Mouse (Mus musculus) forebrain, embryonic 13.5 days (tissue): Measurements from ENCODE around the gene Zfand3. TPM values are rescaled to one million over a fixed set of nuclear protein-coding genes. Genes with fewer than 3 reads are reported as not detected.

Experiments
- ATAC-seq: fragments of 200-750 bp; cut with Nextera tagmentation; 2 replicates; pipeline ENCODE4 v1.8.0; 2017
- H3K27ac ChIP-seq: fragments of 300-500 bp; sonication (generic); 2 replicates; pipeline ENCODE4 v1.5.1; 2015; ENCODE audit warnings: inconsistent platforms, mild to moderate bottlenecking, moderate library complexity
- H3K27me3 ChIP-seq: fragments of 300-500 bp; sonication (generic); 2 replicates; pipeline ENCODE4 v1.6.1; 2015; ENCODE audit warnings: mild to moderate bottlenecking, inconsistent platforms
- H3K36me3 ChIP-seq: fragments of 300-500 bp; sonication (generic); 2 replicates; pipeline ENCODE4 v1.6.1; 2015; ENCODE audit warnings: mild to moderate bottlenecking, inconsistent platforms; ENCODE audit not compliant: poor library complexity, severe bottlenecking
- H3K4me1 ChIP-seq: fragments of 300-500 bp; sonication (generic); 2 replicates; pipeline ENCODE4 v1.6.1; 2015; ENCODE audit warnings: inconsistent platforms
- H3K4me2 ChIP-seq: fragments of 300-500 bp; sonication (generic); 2 replicates; pipeline ENCODE4 v1.6.1; 2015; ENCODE audit warnings: inconsistent platforms, mild to moderate bottlenecking, moderate library complexity
- H3K4me3 ChIP-seq: fragments of 300-500 bp; sonication (generic); 2 replicates; pipeline ENCODE4 v1.5.1; 2015; ENCODE audit warnings: mild to moderate bottlenecking, inconsistent platforms
- H3K9ac ChIP-seq: fragments of 300-500 bp; sonication (generic); 2 replicates; pipeline ENCODE4 v1.6.1; 2015; ENCODE audit warnings: mild to moderate bottlenecking, inconsistent platforms
- H3K9me3 ChIP-seq: fragments of 300-500 bp; sonication (generic); replicated peaks from 2 replicates; pipeline ENCODE4 v1.6.1; 2016; ENCODE audit warnings: inconsistent platforms
- WGBS: fragments of 180-500 bp; shearing (Covaris S2); methylation state at CpG from one replicate; pipeline ENCODE4 v1.1.7; 2015; 5-methylcytosine and 5-hydroxymethylcytosine counted together
- polyA plus RNA-seq: library from polyadenylated mRNA; unstranded; fragments of >200 nt; fragmentation: Nextera tagmentation; extraction: Ambion mirVana; gene quantifications from 2 replicates; pipeline ENCODE4 v1.2.1, GENCODE M21; 2015

The Zfand3 gene
- polyA plus RNA-seq, 1 experiment from 2014 or later = 63.3 TPM

GRCm38 (mm10) chr17:30032796-30033195 lies 28.3 kb downstream of the Zfand3 start:
- H3K4me3 ChIP-seq = no peak overlapping the region
- ATAC-seq = no peak
- 96% methylated on average over 4 of the region's 4 CpGs for WGBS

DNA sequence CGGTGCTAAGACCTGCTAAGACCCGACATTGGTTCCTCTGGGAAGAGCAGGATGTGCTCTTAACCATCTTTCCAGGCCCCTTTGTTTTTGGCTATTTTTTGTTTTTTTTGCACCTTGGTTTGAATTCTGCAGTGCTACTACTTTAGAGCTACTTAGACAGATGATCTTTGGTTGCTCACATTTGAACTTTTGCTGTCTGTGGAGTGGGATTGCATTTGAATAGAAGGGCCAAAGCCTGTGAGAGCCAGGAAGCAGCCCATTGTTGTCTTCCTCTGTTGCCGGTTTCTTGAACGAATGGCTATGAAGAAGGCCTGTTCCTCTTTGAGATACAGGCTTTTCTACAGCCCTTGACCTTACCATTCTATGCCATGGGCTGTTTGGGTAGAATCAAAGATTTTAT lies 29.5 kb downstream of the Zfand3 start:
- Histone ChIP-seq H3K4me2 (no peak overlapping the region), H3K9ac (no peak overlapping the region), H3K4me3 (no peak overlapping the region), H3K27me3 (no peaks in the 10 kb centered on the region), H3K36me3 (no peaks in the 10 kb centered on the region), H3K4me1 (peaks cover 24% of the 10 kb centered on the region), H3K9me3 (no peaks in the 10 kb centered on the region), H3K27ac (no peak overlapping the region)
- 68% methylated on average over 4 of the region's 4 CpGs for WGBS
- ATAC-seq = no peak

More at GRCm38 (mm10) chr17:30032796-30033195, 28.3 kb downstream of the Zfand3 start:
- no peaks in the 10 kb centered on the region for H3K9me3 ChIP-seq
- no peak overlapping the region for H3K9ac ChIP-seq
- no peak overlapping the region for H3K4me2 ChIP-seq
- H3K36me3 ChIP-seq = no peaks in the 10 kb centered on the region
- H3K27ac ChIP-seq = no peak overlapping the region
- H3K27me3 ChIP-seq = no peaks in the 10 kb centered on the region
- H3K4me1 ChIP-seq = peaks cover 33% of the 10 kb centered on the region

- Histone ChIP-seq H3K4me3 (no peak overlapping the region), H3K4me2 (no peak overlapping the region), H3K9me3 (no peaks in the 10 kb centered on the region), H3K4me1 (peaks cover 11% of the 10 kb centered on the region), H3K36me3 (no peaks in the 10 kb centered on the region), H3K9ac (no peak overlapping the region), H3K27ac (no peak overlapping the region), H3K27me3 (no peaks in the 10 kb centered on the region)
- WGBS = 76% methylated on average over 4 of the region's 4 CpGs
- ATAC-seq = no peak
Observed at GRCm38 (mm10) chr17:30035216-30036005, 30.9 kb downstream of the Zfand3 start.

- no peak for ATAC-seq
- no peak overlapping the region for H3K4me2 ChIP-seq
- H3K36me3 ChIP-seq = no peaks in the 10 kb centered on the region
- peaks cover 23% of the 10 kb centered on the region for H3K4me1 ChIP-seq
- H3K27ac ChIP-seq = no peak overlapping the region
- no peak overlapping the region for H3K9ac ChIP-seq
- no peaks in the 10 kb centered on the region for H3K27me3 ChIP-seq
- H3K9me3 ChIP-seq = no peaks in the 10 kb centered on the region
- WGBS = 85% methylated on average over 7 of the region's 7 CpGs
- no peak overlapping the region for H3K4me3 ChIP-seq
Observed at GRCm38 (mm10) chr17:30043163-30043822, 38.8 kb downstream of the Zfand3 start.

DNA sequence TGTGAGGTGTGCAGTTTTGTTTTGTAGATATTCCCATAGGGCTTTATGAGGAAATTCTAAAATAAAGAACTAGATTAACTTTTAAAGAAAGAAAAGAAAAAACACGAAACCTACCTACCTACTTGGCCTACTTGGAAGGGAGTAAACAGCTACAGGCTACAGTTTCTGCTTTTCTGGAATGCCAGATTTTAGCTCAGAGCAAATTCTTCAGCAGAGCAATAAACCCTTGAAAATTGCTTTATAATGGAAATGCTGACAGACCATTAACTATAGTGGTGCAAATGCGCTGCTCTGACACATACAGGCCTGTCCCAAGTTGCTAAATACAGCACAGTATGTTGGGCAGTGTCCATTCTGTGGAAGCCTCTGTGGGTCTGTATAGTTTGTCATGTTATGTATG lies 40.6 kb downstream of the Zfand3 start:
- Histone ChIP-seq H3K4me1 (peaks cover 20% of the 10 kb centered on the region), H3K36me3 (no peaks in the 10 kb centered on the region), H3K27me3 (no peaks in the 10 kb centered on the region), H3K9ac (no peak overlapping the region), H3K9me3 (no peaks in the 10 kb centered on the region), H3K4me2 (no peak overlapping the region), H3K27ac (no peak overlapping the region), H3K4me3 (no peak overlapping the region)
- ATAC-seq = no peak
- 58% methylated on average over 2 of the region's 2 CpGs for WGBS

DNA sequence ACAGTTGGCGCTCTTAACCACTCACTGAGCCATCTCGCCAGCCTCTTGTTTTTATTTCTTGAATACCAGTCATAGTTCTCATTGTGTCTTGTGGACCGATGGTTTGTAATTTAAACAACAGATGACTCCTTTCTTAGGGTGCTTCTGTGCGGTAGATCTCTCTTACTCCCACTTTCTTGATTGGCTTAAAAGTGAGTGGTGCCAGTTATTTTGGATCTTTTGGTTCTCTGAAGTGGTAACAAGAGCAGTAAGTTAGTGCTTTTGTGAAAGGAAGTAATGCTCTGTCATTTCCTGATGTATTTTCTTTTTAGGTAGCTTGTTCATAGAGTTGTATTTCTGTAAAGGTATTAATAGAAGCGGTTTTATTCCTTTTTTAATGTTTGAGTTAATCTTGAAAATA lies 42.1 kb downstream of the Zfand3 start:
- Histone ChIP-seq H3K4me1 (peaks cover 26% of the 10 kb centered on the region), H3K27ac (no peak overlapping the region), H3K9ac (no peak overlapping the region), H3K9me3 (no peaks in the 10 kb centered on the region), H3K27me3 (no peaks in the 10 kb centered on the region), H3K4me3 (no peak overlapping the region), H3K4me2 (no peak overlapping the region), H3K36me3 (no peaks in the 10 kb centered on the region)
- ATAC-seq = no peak
- 96% methylated on average over 5 of the region's 5 CpGs for WGBS

DNA sequence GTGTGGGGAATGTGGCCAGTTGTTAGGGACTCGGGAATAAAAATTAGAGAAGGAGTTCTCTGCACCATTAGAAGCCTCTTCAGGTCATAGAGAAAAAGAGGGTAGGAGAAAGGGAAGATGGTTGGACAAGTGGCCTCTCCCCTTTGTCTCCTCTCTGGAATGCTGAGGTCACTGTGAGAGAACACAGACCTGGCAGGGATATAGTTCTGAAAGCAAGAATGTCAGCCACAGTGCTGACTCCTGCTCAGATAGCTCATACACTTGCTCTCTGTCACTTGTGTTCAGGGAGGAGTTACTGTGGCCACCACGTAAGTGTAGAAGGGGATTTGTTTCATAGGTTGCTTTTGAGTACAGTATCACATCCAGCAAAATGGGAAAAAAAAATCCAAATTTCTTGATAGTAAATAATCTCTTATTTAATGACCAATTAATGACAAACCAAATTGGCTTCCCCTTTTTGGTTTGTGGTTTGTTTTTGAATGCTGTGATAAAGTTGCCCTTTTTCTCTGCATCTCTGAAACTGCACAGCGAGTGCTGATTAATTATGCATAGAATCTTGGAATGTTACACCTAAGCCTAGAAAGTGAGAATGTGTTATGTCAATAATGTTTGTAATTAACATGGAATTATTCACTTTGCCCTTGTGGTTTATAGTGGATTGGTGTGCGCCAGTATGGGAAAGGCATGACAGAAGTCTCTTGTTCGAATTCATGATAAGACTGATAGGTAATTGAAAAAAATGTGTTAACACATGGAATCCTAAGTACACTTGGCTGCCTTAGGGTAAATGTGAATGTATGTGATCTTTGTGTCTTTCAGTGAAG lies 47.2 kb downstream of the Zfand3 start:
- WGBS = 69% methylated on average over 5 of the region's 5 CpGs
- no peak overlapping the region; the same call in 1 of the 2 replicates for H3K27ac ChIP-seq
- peak; percentile 38 for ATAC-seq

DNA sequence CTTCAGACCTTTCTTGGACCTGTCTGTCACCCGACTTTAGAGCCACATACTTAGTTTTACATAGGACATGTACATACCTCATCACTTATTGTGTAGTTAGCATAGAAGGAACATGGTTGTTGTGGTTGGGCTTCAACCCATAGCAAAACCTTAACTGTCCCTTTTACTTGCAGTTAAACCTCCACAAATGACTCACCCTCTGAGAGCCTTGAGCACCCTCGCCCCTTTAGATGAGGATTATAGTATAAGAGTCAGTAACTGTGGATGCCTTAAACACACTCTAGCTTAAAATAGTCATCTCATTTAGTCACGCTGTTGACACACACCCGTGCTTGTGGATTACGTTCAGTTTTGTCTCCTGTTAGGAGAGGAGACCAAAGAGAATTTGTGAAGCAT lies 47.8 kb downstream of the Zfand3 start:
- Histone ChIP-seq H3K9me3 (no peaks in the 10 kb centered on the region), H3K9ac (no peak overlapping the region), H3K4me2 (no peak overlapping the region), H3K36me3 (peaks cover 9% of the 10 kb centered on the region; the same call in 1 of the 2 replicates), H3K27ac (no peak overlapping the region), H3K27me3 (no peaks in the 10 kb centered on the region), H3K4me3 (no peak overlapping the region), H3K4me1 (peaks cover 17% of the 10 kb centered on the region)
- WGBS = 89% methylated on average over 5 of the region's 5 CpGs
- ATAC-seq = no peak

More for the DNA sequence above, 47.2 kb downstream of the Zfand3 start:
- Histone ChIP-seq H3K27me3 (no peaks in the 10 kb centered on the region), H3K9me3 (no peaks in the 10 kb centered on the region), H3K4me1 (peaks cover 17% of the 10 kb centered on the region), H3K36me3 (peaks cover 9% of the 10 kb centered on the region; the same call in 1 of the 2 replicates), H3K4me2 (no peak overlapping the region), H3K9ac (no peak overlapping the region), H3K4me3 (no peak overlapping the region)

- Histone ChIP-seq H3K9ac (no peak overlapping the region), H3K4me2 (no peak overlapping the region), H3K9me3 (no peaks in the 10 kb centered on the region), H3K4me1 (peaks cover 24% of the 10 kb centered on the region), H3K36me3 (peaks cover 9% of the 10 kb centered on the region; the same call in 1 of the 2 replicates), H3K27me3 (no peaks in the 10 kb centered on the region), H3K4me3 (no peak overlapping the region), H3K27ac (no peak overlapping the region)
- no peak for ATAC-seq
- 81% methylated on average over 9 of the region's 9 CpGs for WGBS
Observed at GRCm38 (mm10) chr17:30053463-30053862, 48.9 kb downstream of the Zfand3 start.

GRCm38 (mm10) chr17:30053871-30054270 lies 49.3 kb downstream of the Zfand3 start:
- Histone ChIP-seq H3K4me1 (peaks cover 26% of the 10 kb centered on the region), H3K27ac (no peak overlapping the region), H3K4me3 (no peak overlapping the region), H3K9ac (no peak overlapping the region), H3K4me2 (no peak overlapping the region), H3K27me3 (no peaks in the 10 kb centered on the region), H3K36me3 (peaks cover 9% of the 10 kb centered on the region; the same call in 1 of the 2 replicates), H3K9me3 (no peaks in the 10 kb centered on the region)
- ATAC-seq = no peak
- WGBS = 80% methylated on average over 2 of the region's 2 CpGs

GRCm38 (mm10) chr17:30056226-30056625 lies 51.7 kb downstream of the Zfand3 start:
- Histone ChIP-seq H3K4me2 (no peak overlapping the region), H3K27me3 (no peaks in the 10 kb centered on the region), H3K9ac (no peak overlapping the region), H3K9me3 (no peaks in the 10 kb centered on the region), H3K4me1 (peaks cover 33% of the 10 kb centered on the region), H3K27ac (no peak overlapping the region), H3K4me3 (no peak overlapping the region), H3K36me3 (peaks cover 9% of the 10 kb centered on the region; the same call in 1 of the 2 replicates)
- WGBS = 90% methylated on average over 5 of the region's 5 CpGs
- ATAC-seq = no peak

DNA sequence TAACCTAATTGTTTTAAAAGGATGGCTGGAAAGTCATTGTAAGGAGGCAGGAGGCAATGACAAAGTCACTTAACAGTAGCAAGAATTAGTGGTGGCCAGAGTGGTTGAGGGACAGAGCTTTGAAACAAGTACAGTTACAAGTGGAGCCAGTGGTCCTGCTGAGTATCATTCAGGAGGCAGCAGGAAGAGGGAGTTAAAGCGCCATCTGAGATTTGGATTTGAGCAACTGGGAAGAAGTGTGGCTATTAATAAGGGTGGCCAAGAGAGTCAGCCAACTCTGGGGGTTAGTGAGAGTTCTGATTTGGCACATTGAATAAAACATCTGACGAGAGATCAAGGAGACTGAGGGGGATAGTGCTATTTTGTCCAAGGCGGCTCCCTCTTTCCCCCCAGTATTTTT lies 54.1 kb downstream of the Zfand3 start:
- H3K27me3 ChIP-seq = no peaks in the 10 kb centered on the region
- peaks cover 9% of the 10 kb centered on the region; the same call in 1 of the 2 replicates for H3K36me3 ChIP-seq
- H3K27ac ChIP-seq = no peak overlapping the region
- no peak for ATAC-seq
- H3K4me3 ChIP-seq = no peak overlapping the region
- no peak overlapping the region for H3K4me2 ChIP-seq
- H3K9me3 ChIP-seq = no peaks in the 10 kb centered on the region
- peaks cover 23% of the 10 kb centered on the region for H3K4me1 ChIP-seq
- H3K9ac ChIP-seq = no peak overlapping the region
- 75% methylated on average over 3 of the region's 3 CpGs for WGBS
